Mouse (Mus musculus) limb, embryonic 12.5 days (tissue): Measurements from ENCODE around the gene Espn. TPM values are rescaled to one million over a fixed set of nuclear protein-coding genes. Genes with fewer than 3 reads are reported as not detected.

Source experiments
- ATAC-seq: fragments of 200-750 bp; cut with Nextera tagmentation; 2 replicates; pipeline ENCODE4 v1.8.0; 2017; ENCODE audit warnings: low read depth, moderate TSS enrichment; ENCODE audit not compliant: insufficient number of reproducible peaks, insufficient read depth, low FRiP score, low TSS enrichment
- H3K27ac ChIP-seq: fragments of 300-500 bp; sonication (generic); 2 replicates; pipeline ENCODE4 v1.5.1; 2016; ENCODE audit warnings: mild to moderate bottlenecking, moderate library complexity
- H3K27me3 ChIP-seq: fragments of 300-500 bp; sonication (generic); 2 replicates; pipeline ENCODE4 v1.6.1; 2016; ENCODE audit warnings: mild to moderate bottlenecking, moderate library complexity
- H3K36me3 ChIP-seq: fragments of 300-500 bp; sonication (generic); 2 replicates; pipeline ENCODE4 v1.6.1; 2016; ENCODE audit warnings: mild to moderate bottlenecking, moderate library complexity
- H3K4me1 ChIP-seq: fragments of 300-500 bp; sonication (generic); replicated peaks from 2 replicates; pipeline ENCODE4 v1.6.1; 2016
- H3K4me2 ChIP-seq: fragments of 300-500 bp; sonication (generic); 2 replicates; pipeline ENCODE4 v1.6.1; 2016; ENCODE audit warnings: mild to moderate bottlenecking, moderate library complexity
- H3K4me3 ChIP-seq: fragments of 300-500 bp; sonication (generic); replicated peaks from 2 replicates; pipeline ENCODE4 v1.5.1; 2016; ENCODE audit warnings: mild to moderate bottlenecking
- H3K9ac ChIP-seq: fragments of 300-500 bp; sonication (generic); replicated peaks from 2 replicates; pipeline ENCODE4 v1.6.1; 2016; ENCODE audit warnings: mild to moderate bottlenecking, moderate library complexity
- H3K9me3 ChIP-seq: fragments of 300-500 bp; sonication (generic); 2 replicates; pipeline ENCODE4 v1.6.1; 2016; ENCODE audit warnings: mild to moderate bottlenecking, moderate library complexity
- WGBS: fragments of 180-500 bp; shearing (Covaris S2); methylation state at CpG from one replicate; pipeline ENCODE4 v1.1.7; 2016; 5-methylcytosine and 5-hydroxymethylcytosine counted together
- polyA plus RNA-seq: library from polyadenylated mRNA; unstranded; fragments of >200 nt; fragmentation: Nextera tagmentation; extraction: Ambion mirVana; gene quantifications from 2 replicates; pipeline ENCODE4 v1.2.1, GENCODE M21; 2016

The Espn gene
- polyA plus RNA-seq, 1 experiment from 2014 or later = 1.9 TPM

DNA sequence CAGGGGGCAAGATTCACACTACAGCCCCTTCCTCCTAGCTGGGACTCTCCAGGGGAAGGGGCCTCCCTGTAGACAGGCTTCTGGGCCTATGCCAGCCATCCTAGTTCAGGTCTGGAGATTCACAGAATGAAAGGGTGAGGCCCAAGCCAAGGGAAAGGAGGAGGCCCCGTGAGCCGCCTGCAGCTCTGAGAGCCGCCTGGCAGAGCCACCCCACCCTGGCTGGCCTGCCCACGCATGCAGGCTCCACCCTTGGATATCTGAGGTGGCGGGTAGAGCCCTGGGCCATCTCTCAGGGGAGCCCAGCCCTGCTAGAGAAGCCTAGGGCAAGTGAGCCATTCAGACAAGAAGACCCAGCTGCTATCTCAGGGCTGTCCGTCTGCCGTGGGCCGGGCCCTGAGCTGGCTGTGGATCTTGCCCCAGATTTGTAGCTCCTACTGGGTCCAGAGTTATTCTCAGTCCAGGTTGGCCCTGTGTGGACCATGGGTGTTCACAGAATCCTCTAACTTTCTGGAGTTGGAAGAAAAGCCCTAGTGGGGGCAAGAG is 59.3 kb downstream of the Espn start:
- ATAC-seq = no peak
- Histone ChIP-seq H3K27ac (no peak overlapping the region), H3K9ac (no peak overlapping the region), H3K9me3 (no peaks in the 10 kb centered on the region), H3K4me2 (no peak overlapping the region), H3K27me3 (no peaks in the 10 kb centered on the region), H3K4me3 (no peak overlapping the region), H3K36me3 (peaks cover 18% of the 10 kb centered on the region; the same call in 1 of the 2 replicates), H3K4me1 (peaks cover 45% of the 10 kb centered on the region)
- WGBS = 77% methylated on average over 8 of the region's 8 CpGs

DNA sequence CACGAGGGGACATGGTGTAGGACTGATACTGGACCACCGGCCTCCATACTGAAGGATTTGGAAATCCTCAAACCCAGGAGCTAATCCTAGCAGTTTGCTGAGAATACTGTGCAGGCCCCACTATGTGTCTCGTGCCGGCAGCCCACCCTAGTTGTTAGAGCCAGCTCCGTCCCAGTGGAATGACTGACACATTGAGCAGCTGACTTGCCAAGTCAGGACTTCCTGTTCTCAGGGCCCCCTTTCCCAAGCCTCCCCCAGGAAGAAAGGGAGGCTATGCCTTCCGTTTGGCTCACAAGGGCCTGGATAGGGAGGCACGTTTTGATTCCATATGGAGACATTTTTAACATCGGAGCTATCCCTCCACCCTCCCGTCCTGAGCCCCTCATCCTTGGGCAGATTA is 62.0 kb downstream of the Espn start:
- no peaks in the 10 kb centered on the region for H3K9me3 ChIP-seq
- no peak overlapping the region; the same call in 1 of the 2 replicates for H3K9ac ChIP-seq
- H3K27ac ChIP-seq = no peak overlapping the region
- no peak overlapping the region for H3K4me3 ChIP-seq
- peaks cover 32% of the 10 kb centered on the region for H3K4me1 ChIP-seq
- no peak for ATAC-seq
- H3K4me2 ChIP-seq = no peak overlapping the region
- peaks cover 3% of the 10 kb centered on the region; the same call in 1 of the 2 replicates for H3K27me3 ChIP-seq
- WGBS = 80% methylated on average over 9 of the region's 9 CpGs
- peaks cover 18% of the 10 kb centered on the region; the same call in 1 of the 2 replicates for H3K36me3 ChIP-seq

DNA sequence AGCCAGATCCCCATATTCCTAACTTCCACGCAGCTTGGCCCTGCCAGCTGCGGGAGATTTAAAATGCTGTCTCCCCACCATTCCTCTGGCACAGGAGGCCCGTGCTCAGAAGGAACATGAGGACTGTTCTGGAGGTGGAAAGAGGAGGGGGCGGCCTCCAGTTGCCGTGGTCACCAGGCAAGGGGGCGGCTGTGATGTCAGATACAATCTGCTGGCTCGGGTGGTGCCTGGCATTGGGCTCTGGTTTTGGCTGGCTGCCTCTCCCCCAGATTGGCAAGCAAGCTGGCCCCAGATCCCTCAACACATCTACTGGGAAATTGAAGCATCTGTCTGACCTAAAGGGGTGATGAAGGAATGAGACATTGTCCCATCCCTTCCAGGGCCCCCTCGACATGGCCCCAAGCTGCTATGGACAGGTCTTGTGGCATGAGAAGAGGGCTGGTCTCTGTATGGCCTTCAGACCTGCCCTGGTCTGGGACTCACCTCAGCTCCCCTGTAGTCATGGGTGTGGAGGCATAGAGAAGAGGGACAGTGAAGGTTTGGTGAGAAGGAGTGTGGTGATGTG is 63.5 kb downstream of the Espn start:
- H3K27me3 ChIP-seq = peaks cover 3% of the 10 kb centered on the region; the same call in 1 of the 2 replicates
- 51% methylated on average over 8 of the region's 8 CpGs for WGBS
- 0 out of 2 replicates have a peak overlapping the region, but pooled peaks have one; percentile 4 for H3K4me3 ChIP-seq
- no peak for ATAC-seq
- H3K4me1 ChIP-seq = peaks cover 32% of the 10 kb centered on the region
- H3K9me3 ChIP-seq = no peaks in the 10 kb centered on the region
- H3K36me3 ChIP-seq = peaks cover 18% of the 10 kb centered on the region; the same call in 1 of the 2 replicates
- H3K9ac ChIP-seq = no peak overlapping the region
- no peak overlapping the region for H3K27ac ChIP-seq
- H3K4me2 ChIP-seq = peak overlapping the region; percentile 80

DNA sequence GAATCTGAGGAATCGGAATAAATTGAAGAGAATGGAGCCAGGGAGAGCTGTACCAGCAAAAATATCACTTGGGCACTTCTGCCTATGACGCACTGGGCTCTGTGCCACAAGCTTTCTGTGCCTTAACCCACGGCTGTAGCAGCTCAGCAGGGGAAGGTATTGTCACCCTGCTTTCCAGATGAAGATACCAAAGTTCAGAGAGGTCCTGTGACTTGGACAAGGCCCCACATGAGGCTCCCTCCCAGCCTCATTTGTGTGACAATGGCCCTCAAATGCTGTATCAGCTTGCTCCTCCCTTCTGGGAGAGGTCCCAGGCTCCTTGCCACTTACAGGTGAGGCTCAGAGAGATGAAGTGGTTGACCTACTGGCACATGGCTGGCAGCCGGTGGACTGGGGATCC is 64.0 kb downstream of the Espn start:
- H3K9me3 ChIP-seq = no peaks in the 10 kb centered on the region
- H3K27ac ChIP-seq = no peak overlapping the region
- peak overlapping the region; percentile 84 for H3K4me3 ChIP-seq

DNA sequence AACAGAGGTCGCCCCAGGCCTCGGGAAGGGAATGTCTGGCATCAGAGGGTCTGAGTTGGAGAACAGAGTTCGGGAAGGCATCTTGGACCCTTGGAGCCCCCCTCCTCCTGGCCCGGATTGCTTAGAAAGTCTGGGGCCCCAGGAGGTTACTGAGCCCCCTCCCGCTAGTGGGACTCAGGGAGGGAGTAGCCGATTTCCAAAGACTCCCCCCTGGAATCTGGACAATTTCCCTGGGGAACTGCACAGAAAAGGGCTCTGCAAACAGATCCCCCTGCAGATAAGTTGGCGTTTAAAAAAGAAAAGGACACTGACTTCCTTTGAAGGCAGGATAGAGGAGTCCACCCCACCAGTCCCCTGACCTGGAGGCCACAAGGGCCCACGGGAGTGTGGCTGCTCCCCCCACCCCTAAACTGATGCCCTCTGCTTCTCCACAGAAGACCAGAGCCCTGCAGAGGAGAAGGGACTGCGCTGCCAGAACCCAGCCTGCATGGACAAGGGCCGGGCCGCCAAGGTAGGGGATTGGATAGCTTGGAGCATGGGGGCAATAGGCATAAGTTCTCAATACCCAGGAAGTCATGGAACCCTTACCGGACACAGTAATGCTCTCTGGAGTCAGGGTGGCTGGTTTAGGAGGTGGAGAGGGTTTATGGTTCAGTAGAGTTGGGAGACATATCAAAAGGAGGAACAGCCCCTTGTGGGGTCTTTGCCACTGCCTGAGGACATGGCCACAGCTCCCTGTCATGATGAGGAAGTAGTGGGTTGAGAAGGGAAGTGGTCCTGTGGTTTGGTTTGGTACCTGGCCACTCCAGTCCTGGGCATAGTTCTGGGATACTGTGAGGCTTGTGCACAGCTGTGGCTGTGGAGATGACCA is 64.7 kb downstream of the Espn start:
- H3K27me3 ChIP-seq = peaks cover 7% of the 10 kb centered on the region; the same call in 1 of the 2 replicates
- no peaks in the 10 kb centered on the region for H3K9me3 ChIP-seq
- H3K4me3 ChIP-seq = peak overlapping the region; percentile 84
- 0 out of 2 replicates have a peak overlapping the region, but pooled peaks have one; percentile 59 for H3K27ac ChIP-seq
- WGBS = 3% methylated on average over 12 of the region's 12 CpGs
- H3K4me2 ChIP-seq = peak overlapping the region; percentile 80
- H3K36me3 ChIP-seq = peaks cover 15% of the 10 kb centered on the region; the same call in 1 of the 2 replicates
- peak overlapping the region; percentile 89 for H3K9ac ChIP-seq
- no peak for ATAC-seq
- peaks cover 28% of the 10 kb centered on the region for H3K4me1 ChIP-seq

More for the DNA sequence above, 64.0 kb downstream of the Espn start:
- H3K4me1 ChIP-seq = peaks cover 32% of the 10 kb centered on the region
- 46% methylated on average over 4 of the region's 4 CpGs for WGBS
- H3K4me2 ChIP-seq = peak overlapping the region; percentile 80
- no peak overlapping the region for H3K9ac ChIP-seq
- peaks cover 5% of the 10 kb centered on the region; the same call in 1 of the 2 replicates for H3K27me3 ChIP-seq
- ATAC-seq = no peak
- H3K36me3 ChIP-seq = peaks cover 18% of the 10 kb centered on the region; the same call in 1 of the 2 replicates

DNA sequence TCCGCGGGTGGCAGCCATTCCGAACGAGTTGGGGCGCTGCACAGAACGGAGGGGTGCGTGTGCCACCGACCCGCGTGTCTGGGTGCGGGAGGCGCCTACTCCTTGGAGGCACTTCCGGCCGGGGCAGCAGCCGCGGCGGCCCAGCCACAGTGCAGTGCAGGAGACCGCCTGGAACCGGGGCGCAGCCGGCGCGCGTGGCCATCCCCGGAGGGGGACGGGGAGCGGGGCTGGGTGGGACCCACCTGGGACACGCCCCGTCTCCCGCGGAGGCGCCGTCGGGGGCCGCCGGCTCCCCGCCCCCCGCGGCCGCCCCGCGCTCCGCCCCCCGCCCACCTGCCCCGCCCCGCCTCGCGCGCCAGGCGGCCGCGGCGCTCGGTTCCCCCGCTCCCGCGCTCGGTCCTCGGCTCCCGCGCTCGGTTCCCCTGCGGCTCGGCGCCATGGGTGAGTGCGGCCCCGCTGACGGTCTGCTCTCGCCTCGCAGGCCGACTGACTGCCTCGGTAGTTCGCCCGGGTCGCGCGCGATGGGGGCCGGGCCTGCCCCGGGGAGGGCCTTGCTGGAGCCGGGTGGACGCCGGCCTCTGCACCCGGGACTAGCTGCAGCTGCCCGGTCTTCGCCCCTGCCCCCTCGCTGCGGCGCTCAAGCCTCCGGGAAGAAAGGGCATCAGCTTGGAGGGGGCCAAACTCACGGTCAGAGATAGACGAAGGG is 65.5 kb downstream of the Espn start:
- peak overlapping the region; percentile 59; the same call in 1 of the 2 replicates for H3K27ac ChIP-seq
- ATAC-seq = peak; percentile 78

DNA sequence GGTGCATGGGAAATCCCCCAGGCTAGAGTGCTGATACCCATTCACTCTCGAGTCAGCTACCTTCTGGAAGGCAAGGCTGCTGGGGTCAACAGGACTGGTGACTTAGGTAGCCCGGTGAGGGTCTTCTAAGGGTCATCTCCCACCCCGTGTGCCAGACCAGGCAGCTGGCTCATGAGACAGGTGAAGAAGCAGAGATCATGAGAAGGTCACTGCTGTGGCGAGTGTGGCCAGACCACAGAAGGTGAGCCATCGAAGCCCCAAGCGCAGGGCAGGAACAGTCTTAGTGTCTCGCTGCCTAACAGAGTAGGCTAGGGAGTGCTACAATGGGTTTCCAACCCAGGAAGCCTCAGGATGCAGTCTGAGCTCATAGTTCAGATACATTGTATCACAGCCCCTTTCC is 67.6 kb downstream of the Espn start:
- Histone ChIP-seq H3K4me1 (peaks cover 20% of the 10 kb centered on the region), H3K4me3 (no peak overlapping the region), H3K36me3 (peaks cover 4% of the 10 kb centered on the region; the same call in 1 of the 2 replicates), H3K27me3 (peaks cover 7% of the 10 kb centered on the region; the same call in 1 of the 2 replicates), H3K4me2 (no peak overlapping the region), H3K9ac (no peak overlapping the region), H3K9me3 (no peaks in the 10 kb centered on the region), H3K27ac (no peak overlapping the region)
- ATAC-seq = no peak
- 76% methylated on average over 7 of the region's 7 CpGs for WGBS

More for the DNA sequence above, 65.5 kb downstream of the Espn start:
- Histone ChIP-seq H3K27me3 (peaks cover 7% of the 10 kb centered on the region; the same call in 1 of the 2 replicates), H3K4me2 (peak overlapping the region; percentile 80), H3K4me3 (peak overlapping the region; percentile 84), H3K4me1 (peaks cover 24% of the 10 kb centered on the region), H3K36me3 (peaks cover 15% of the 10 kb centered on the region; the same call in 1 of the 2 replicates), H3K9me3 (no peaks in the 10 kb centered on the region), H3K9ac (peak overlapping the region; percentile 89)
- under 1% methylated on average over 53 of the region's 92 CpGs for WGBS

DNA sequence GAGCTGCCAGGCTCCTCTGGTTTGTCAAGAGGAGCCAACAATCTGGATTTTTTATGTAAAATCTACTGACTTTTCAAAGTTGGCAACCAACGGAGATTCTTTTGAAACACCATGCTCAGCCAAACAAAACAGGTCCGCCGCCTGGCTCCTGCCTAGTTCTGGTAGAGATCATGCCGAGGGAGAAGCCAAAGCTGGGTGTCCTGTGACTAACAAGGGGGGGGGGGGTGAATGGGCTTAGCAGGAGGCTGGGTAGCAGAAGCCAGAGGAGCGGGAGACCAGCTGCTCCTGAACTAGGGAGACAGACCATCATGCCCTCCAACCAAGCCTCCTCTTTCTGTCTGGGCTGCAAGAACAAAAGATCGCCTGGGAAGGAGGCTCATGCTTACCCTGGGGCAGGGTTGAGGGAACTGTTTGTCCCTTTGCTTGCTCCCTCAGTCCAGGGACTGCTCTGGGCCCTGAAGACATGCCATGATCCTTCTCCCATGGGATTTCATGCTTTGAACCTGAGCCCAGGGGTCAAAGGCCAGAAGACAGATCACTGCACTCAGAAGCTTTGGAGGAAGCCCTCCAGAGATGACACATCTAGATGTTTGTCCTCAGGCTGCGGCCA is 68.5 kb downstream of the Espn start:
- ATAC-seq = no peak
- Histone ChIP-seq H3K4me1 (peaks cover 16% of the 10 kb centered on the region), H3K9ac (no peak overlapping the region), H3K9me3 (no peaks in the 10 kb centered on the region), H3K36me3 (no peaks in the 10 kb centered on the region), H3K4me2 (no peak overlapping the region), H3K27me3 (peaks cover 7% of the 10 kb centered on the region; the same call in 1 of the 2 replicates), H3K27ac (no peak overlapping the region), H3K4me3 (no peak overlapping the region)
- 71% methylated on average over 7 of the region's 7 CpGs for WGBS

DNA sequence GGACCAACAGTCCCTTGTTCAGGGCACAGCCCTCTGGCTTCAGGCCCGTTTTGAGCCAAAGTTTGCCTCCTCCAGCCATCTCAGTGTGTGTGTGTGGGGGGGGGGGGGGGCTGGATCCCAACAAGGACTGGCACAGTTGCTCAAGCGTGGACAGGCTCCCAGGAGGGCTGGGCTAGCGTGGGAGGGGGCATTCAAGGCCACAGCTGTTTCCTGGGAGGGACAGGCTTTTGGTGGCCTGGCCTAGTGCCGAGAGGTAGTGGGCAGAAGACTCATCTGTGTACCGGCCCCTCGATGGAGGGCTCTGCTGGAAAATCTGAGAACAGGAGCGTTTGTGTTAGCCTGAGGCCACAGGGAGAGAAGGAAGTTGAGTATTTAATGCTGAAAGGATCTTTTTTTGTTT is 72.2 kb downstream of the Espn start:
- H3K27me3 ChIP-seq = 0 out of 2 replicates have a peak, but pooled peaks cover 4% of the 10 kb centered on the region
- H3K36me3 ChIP-seq = no peaks in the 10 kb centered on the region
- ATAC-seq = no peak
- H3K9me3 ChIP-seq = no peaks in the 10 kb centered on the region
- H3K4me3 ChIP-seq = no peak overlapping the region
- 72% methylated on average over 7 of the region's 7 CpGs for WGBS
- H3K4me1 ChIP-seq = peaks cover 6% of the 10 kb centered on the region; the same call in 1 of the 2 replicates
- H3K27ac ChIP-seq = no peak overlapping the region
- no peak overlapping the region for H3K9ac ChIP-seq
- H3K4me2 ChIP-seq = no peak overlapping the region

DNA sequence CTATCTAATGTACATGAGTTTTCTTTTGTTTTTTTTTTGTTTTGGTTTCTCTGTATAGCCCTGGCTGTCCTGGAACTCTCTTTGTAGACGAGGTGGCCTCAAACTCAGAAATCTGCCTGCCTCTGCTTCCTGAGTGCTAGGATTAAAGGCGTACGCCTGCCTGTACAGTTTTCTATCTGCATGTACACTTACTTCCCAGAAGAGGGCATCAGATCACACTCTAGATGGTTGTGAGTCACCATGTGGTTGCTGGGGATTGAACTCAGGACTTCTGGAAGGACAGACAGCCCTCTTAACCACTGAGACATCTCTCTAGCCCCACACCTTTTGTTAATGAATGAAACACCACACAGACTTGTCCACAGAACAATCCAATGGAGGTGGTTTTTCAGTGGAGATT is 72.9 kb downstream of the Espn start:
- no peak overlapping the region for H3K4me2 ChIP-seq
- H3K9ac ChIP-seq = no peak overlapping the region
- 0 out of 2 replicates have a peak, but pooled peaks cover 4% of the 10 kb centered on the region for H3K27me3 ChIP-seq
- H3K27ac ChIP-seq = no peak overlapping the region
- no peaks in the 10 kb centered on the region for H3K9me3 ChIP-seq
- H3K4me1 ChIP-seq = peaks cover 6% of the 10 kb centered on the region; the same call in 1 of the 2 replicates
- no peak for ATAC-seq
- H3K36me3 ChIP-seq = no peaks in the 10 kb centered on the region
- WGBS = 86% methylated on average over 3 of the region's 3 CpGs
- H3K4me3 ChIP-seq = no peak overlapping the region
